Mouse (Mus musculus) erythroblast, adult 5-6 weeks (primary cell): Measurements from ENCODE around the gene Ncam2. TPM values are rescaled to one million over a fixed set of nuclear protein-coding genes. Genes with fewer than 3 reads are reported as not detected.
"Not testable (repeated sequence)": the region's sequence is repeated elsewhere in the genome, so short reads cannot be mapped to it uniquely, and the experiment has no call there.

Experiments used
- ATAC-seq: replicated peaks from 2 replicates; pipeline ENCODE4 v1.8.0; 2016; ENCODE audit warnings: moderate number of reproducible peaks, mild to moderate bottlenecking, moderate TSS enrichment, inconsistent platforms; ENCODE audit not compliant: poor library complexity, low FRiP score, severe bottlenecking
- total RNA-seq, 2 experiments: library from RNA; stranded (forward) in 1 of 2; stranded (reverse) in 1 of 2; fragments of 150-400 nt in 1 of 2; fragments of 200-764, 138-1000 nt in 1 of 2; gene quantifications; 2 replicates each; pipeline versions ENCODE4 v1.2.3 to v1.2.4; 2015 to 2017; ENCODE audit warnings: low replicate concordance in 2 of 2

Gene Ncam2
- total RNA-seq, 2 experiments from 2014 or later = not detected

DNA sequence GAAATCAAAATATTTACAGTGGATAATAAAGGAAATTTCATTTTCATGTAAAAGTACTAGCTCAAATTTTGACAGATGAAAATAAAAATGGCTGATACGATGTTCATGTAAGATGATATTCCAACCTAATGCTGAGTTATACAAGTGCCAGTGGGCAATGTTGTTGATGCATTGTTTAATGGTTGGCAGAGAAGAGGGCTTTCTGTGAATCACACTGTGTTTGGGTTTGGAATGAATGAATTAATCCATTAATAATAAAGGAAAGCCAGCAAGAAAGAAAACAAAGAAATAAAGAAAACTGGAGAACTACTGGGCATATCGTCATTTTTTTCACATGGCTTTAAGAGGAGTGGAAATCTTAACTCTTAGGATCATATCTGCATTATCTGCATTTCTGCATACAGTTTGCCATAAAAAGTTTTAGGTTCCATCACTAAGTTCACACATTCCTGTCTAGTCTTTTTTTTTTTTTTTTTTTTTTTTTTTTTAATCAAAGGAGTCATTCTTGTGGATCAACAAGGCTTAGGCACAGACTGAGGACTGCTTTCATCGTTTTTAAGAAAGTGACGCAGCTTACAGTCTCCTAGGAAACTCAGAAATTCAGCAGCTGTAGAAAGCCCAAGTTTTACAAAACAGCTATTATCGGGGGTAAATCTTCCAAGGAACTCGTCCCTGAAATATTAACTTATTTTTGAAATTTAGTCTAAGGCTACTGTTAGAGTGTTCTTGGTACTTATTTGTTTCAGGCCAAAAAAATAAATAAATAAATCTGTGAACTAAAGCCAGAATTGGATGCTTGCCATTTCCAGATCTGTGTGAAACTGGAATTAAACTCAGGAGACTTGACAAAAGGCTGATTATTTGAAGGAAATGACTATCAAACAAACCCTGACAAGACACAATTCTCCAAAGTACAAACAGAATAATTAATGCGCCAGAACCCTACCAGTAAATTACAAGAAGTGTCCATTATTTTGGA is 84.7 kb downstream of the Ncam2 start:
- no peak for ATAC-seq

DNA sequence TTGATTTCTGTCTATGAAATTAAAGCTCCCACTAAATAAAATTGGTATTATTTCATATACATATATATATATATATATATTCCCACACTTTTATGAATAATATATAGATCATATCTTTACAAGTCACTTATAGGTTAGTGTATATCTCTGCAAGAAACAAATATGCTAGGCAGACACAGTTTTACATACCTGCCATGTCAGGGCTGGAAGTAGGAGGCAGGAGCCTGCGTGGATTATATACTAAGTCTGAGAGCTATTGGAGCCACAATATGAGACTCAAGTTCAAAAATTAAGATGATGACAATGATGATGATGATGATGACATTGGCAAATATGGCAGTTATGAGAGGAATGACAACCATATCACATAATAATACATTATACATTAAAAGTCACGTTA is 85.4 kb downstream of the Ncam2 start:
- no peak for ATAC-seq

- no peak for ATAC-seq
Measured at GRCm38 (mm10) chr16:81303806-81304205, 103.3 kb downstream of the Ncam2 start.

GRCm38 (mm10) chr16:81309215-81309614 is 108.7 kb downstream of the Ncam2 start:
- no peak for ATAC-seq

DNA sequence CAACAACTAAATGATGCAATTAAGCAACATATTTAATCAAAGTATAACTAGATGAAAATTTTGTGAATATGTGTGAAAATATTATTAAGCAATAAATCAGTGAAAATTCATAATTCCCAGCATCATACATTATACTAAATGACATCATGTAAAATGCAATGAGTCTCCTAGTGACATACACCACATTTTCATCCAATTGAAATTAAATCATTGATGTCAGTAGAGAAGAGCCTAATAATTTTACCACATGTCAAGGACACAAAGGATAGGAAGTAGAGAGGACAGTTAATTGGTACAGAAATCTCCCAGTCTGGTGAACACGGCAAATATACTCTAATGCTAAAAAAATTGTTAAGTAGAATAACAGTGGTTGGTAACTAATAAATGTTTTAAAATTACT is 118.5 kb downstream of the Ncam2 start:
- no peak for ATAC-seq

DNA sequence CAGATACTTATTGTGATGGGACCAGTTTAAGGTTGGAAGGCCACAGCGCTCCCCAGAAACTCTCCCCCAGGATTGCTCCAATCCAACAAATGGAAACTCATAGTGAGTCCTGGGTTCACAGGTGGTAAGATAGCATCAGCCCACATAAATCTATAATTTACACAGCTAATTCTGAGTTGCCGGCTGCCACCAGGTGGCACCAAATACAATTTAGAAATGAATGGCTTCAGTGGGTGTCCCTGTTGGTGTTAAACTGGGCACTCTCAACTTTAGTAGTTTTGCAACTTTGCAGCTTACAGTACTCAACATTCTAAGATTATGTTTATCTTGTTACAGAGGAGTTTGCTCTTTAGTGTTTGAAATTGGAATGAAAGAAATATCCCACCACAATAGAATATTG is 130.0 kb downstream of the Ncam2 start:
- no peak for ATAC-seq

DNA sequence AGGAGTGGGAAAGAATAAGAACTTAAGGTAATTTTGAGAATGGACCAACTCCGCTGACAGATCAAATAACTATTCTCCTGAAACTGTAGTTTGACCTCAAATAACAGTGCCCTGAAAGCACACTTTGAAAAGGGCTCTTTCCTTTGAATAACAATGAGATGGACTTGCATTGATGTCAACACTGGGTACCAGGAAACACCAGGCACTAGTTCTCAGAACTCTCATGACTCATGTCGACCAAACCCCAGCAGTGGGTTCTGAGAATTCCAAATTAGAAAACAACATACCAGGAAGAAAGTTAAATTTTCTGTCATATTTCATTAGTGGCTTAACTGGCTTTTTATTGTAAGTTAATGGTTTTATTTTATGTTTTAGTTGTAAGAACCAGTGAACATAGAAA is 165.4 kb downstream of the Ncam2 start:
- no peak for ATAC-seq

DNA sequence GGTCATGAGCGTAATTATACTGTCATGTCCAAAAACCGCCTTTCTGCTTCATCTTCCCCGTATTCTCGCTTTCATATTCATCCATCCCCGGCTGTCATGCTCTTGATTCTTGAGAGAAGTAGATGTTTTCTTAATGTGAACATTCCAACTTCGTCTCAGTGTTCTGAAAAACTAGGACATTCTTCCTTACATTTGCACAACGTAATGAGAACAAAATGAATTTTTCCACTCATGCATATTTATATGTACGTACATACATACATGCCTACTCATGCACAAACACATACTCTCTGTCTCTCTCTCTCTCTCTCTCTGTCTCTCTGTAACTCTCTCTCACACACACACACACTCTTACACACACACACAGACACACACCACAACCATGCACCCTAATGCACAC is 173.7 kb downstream of the Ncam2 start:
- ATAC-seq = no peak

GRCm38 (mm10) chr16:81380434-81380833 is 179.9 kb downstream of the Ncam2 start:
- ATAC-seq = no peak

DNA sequence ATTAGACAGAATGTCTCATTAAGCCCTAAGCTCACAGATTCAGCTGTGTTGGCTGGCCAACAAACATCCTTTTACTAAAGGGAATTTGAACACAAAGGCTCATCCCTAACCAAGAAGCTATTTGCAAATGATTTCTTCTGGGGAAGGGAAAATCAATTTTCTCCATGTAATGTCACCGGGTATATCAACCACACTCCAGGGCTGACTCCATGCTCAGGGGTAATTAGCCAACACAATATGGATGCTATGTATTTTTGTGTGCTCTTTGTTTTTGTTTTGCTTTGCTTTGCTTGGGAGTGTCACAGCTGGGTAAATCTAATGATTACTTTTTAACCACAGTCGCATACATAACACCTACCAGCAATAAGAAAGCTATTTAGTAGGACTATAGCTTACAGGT is 188.1 kb downstream of the Ncam2 start:
- no peak for ATAC-seq

GRCm38 (mm10) chr16:81434559-81434958 is 234.1 kb downstream of the Ncam2 start:
- no peak for ATAC-seq

DNA sequence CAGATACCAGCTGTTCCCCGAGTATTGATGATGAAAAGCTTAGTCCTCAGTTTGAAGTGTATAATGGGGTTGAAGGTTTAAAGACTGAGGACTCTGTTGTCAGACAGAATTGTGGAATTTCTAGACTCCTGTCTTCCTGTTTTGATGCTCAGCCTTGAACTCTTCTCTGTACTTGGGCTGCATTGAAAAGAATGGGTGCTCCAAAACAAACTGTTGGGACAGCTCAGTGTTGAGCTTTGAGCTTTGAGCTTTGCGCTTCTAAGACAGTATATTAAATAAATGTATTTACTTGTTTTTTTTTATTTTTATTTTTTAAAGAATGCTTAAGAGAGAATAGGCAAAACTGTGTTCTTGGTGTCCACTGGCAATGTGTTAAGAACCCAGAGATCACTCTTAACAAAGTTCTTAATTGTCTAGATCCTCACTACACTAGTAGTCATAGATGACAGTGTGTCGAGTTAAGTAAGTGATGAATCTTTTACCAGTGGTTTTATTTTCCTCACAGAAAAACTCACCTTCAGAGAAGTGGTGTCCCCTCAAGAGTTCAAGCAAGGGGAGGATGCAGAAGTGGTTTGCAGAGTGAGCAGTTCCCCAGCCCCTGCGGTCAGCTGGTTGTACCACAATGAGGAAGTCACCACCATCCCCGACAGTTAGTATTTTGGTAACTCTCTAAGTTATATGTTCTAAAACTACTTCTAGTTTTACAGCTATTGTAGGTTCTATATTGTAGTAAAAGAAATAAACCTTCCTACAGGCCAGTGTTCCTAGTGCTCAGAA is 236.8 kb downstream of the Ncam2 start:
- no peak for ATAC-seq

- no peak for ATAC-seq
Measured at GRCm38 (mm10) chr16:81437868-81438249, 237.4 kb downstream of the Ncam2 start.

DNA sequence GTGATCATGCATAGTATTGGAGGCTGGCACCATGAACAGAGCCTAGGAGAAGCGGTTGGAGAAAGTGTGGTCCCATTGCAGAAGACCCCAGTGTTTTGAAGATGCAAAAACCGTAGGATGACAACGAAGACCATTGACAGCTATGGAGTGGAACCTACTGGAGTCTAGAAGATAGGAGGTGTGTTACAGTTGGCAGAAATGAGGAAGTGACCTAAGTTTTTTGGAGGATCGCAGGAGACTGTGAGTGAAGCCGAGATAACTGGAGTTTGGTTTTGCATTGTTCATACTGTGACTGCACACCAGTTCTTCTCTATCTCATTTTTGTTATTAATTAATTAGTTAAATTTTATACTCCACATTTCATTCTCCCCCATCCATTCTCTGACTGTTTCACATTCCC is 250.4 kb downstream of the Ncam2 start:
- no peak for ATAC-seq

- ATAC-seq = no peak
Measured at GRCm38 (mm10) chr16:81452988-81453387, 252.5 kb downstream of the Ncam2 start.

GRCm38 (mm10) chr16:81454472-81454871 is 254.0 kb downstream of the Ncam2 start:
- no peak for ATAC-seq

GRCm38 (mm10) chr16:81462731-81463130 is 262.2 kb downstream of the Ncam2 start:
- not testable (repeated sequence) for ATAC-seq

DNA sequence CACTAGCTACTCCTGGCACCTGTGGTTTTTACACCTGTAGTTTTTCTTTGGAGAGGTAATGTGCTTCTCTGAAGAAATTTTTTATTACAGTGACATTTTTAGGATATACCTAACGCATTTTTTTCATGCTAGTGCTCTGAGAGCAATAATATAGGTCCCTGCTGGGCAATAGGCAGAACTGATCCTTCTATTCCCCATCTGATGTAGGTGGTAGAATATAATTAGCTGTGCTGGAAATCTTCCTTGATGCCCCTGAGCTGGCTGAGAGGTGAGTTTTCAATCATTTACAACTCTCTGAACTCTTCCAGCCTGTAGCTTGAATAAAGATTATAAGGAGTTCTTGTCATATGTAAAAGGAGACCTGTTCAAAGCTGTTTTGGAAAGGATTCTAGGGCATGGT is 272.4 kb downstream of the Ncam2 start:
- no peak for ATAC-seq

DNA sequence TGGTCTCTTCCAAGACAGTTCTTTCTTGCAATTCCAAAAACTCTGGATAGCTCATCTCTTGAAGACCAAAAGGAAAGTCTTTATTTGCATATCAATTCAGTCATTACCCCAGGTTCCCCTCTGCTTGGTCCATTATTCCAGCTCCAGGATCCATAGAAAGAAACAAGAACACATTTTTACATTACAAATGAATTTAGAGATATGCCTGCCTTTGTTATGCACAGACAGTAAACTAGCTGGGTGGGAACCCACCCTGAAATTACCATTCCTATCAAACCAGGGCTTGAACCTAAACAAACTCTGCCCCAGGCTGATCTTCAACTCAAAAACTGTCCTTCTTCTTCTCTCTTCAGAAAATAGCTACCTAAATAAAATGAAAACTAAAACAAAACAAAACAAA is 280.6 kb downstream of the Ncam2 start:
- no peak for ATAC-seq

- no peak for ATAC-seq
Measured at GRCm38 (mm10) chr16:81496111-81496510, 295.6 kb downstream of the Ncam2 start.

- no peak for ATAC-seq
Measured at GRCm38 (mm10) chr16:81502578-81502977, 302.1 kb downstream of the Ncam2 start.
